Mouse (Mus musculus) ES-Bruce4 (cell line): Measurements from ENCODE around the gene Kif3b. TPM values are rescaled to one million over a fixed set of nuclear protein-coding genes. Genes with fewer than 3 reads are reported as not detected.

Experiments
- H3K27ac ChIP-seq: 2 replicates; pipeline ENCODE4 v1.5.1; 2012; ENCODE audit warnings: low read length, inconsistent platforms; ENCODE audit not compliant: insufficient read depth
- H3K27me3 ChIP-seq: 2 replicates; pipeline ENCODE4 v1.6.1; 2012; ENCODE audit warnings: mild to moderate bottlenecking, low read length, inconsistent platforms; ENCODE audit not compliant: control insufficient read depth, poor library complexity, insufficient read depth, severe bottlenecking
- H3K36me3 ChIP-seq: 2 replicates; pipeline ENCODE4 v1.6.1; 2012; ENCODE audit warnings: inconsistent platforms, mild to moderate bottlenecking, low read length, moderate library complexity; ENCODE audit not compliant: control insufficient read depth, poor library complexity, insufficient read depth, severe bottlenecking
- H3K4me1 ChIP-seq: one replicate; pipeline ENCODE4 v1.8.1; 2011; ENCODE audit warnings: low read length; ENCODE audit not compliant: control insufficient read depth, insufficient read depth
- H3K4me3 ChIP-seq: 2 replicates; pipeline ENCODE4 v1.5.1; 2011; ENCODE audit warnings: low read depth, mild to moderate bottlenecking, low read length
- H3K9ac ChIP-seq: 2 replicates; pipeline ENCODE4 v1.6.1; 2012; ENCODE audit warnings: low read depth, mild to moderate bottlenecking, inconsistent platforms; ENCODE audit not compliant: poor library complexity, severe bottlenecking
- H3K9me3 ChIP-seq: replicated peaks from 2 replicates; pipeline ENCODE4 v1.6.1; 2012; ENCODE audit warnings: mild to moderate bottlenecking, low read length, inconsistent platforms; ENCODE audit not compliant: control insufficient read depth, poor library complexity, insufficient read depth, severe bottlenecking
- CTCF ChIP-seq: IDR thresholded peaks from one replicate; pipeline ENCODE4 v1.8.1; 2011; ENCODE audit warnings: low read depth, low read length
- EP300 ChIP-seq: IDR thresholded peaks from 2 replicates; pipeline ENCODE4 v1.6.1; 2011; ENCODE audit warnings: low read depth, low read length; ENCODE audit not compliant: insufficient read depth
- POLR2A ChIP-seq: IDR thresholded peaks from one replicate; pipeline ENCODE4 v1.8.1; 2011; ENCODE audit warnings: low read length; ENCODE audit not compliant: insufficient read depth
- polyA plus RNA-seq: library from polyadenylated mRNA; stranded (reverse); fragments of >200 nt; gene quantifications from 2 replicates; pipeline ENCODE4 v1.2.4, GENCODE M21; 2011; ENCODE audit warnings: low read depth; ENCODE audit not compliant: missing spikeins, insufficient read depth, insufficient read length

Gene Kif3b
- polyA plus RNA-seq, 1 experiment, result 16.8 TPM

DNA sequence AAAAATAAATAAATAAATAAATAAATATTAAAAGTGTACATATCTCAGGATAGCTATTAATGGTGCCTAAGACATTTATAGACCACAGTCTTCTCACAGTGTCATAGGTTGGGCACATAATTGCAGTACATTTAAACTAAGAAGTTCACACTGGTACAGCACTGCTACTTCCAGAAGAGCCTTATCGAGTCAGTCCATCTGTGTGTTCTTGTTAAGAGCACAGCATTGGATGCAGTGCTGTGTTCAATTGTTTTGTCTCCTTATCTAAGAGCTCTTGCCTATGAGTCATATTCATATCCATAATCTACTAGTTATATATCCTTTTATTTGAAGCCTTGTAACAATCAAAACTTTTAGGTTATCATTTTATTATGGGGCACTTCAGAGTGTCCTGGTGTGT is 89.3 kb downstream of the Kif3b start:
- no peaks in the 10 kb centered on the region for H3K27me3 ChIP-seq
- H3K9ac ChIP-seq, result no peak overlapping the region
- no peak overlapping the region for H3K4me3 ChIP-seq
- peaks cover 20% of the 10 kb centered on the region for H3K36me3 ChIP-seq
- H3K27ac ChIP-seq, result no peak overlapping the region
- H3K9me3 ChIP-seq, result no peaks in the 10 kb centered on the region
- TF ChIP-seq EP300, result no peak
- TF ChIP-seq CTCF, result no peak
- TF ChIP-seq POLR2A, result no peak
- no peaks in the 10 kb centered on the region for H3K4me1 ChIP-seq

Other genes with a start within 250 kb of the Kif3b start
- not detected in 2 replicates for gene Ccm2l, start 225.5 kb upstream of the Kif3b start, polyA plus RNA-seq
- 2.4 TPM in 2 replicates for gene Hck, start 182.9 kb upstream of the Kif3b start, polyA plus RNA-seq
- 83.2 and 98.0 TPM in 2 replicates for gene Tm9sf4, start 130.1 kb upstream of the Kif3b start, polyA plus RNA-seq
- 3.5 and 3.9 TPM in 2 replicates for gene Tspyl3, start 66.0 kb upstream of the Kif3b start, polyA plus RNA-seq
- 13.2 and 13.8 TPM in 2 replicates for gene Plagl2, start 50.0 kb upstream of the Kif3b start, polyA plus RNA-seq
- gene Pofut1, start 49.9 kb upstream of the Kif3b start, polyA plus RNA-seq, result 22.0 and 25.6 TPM in 2 replicates
- gene Asxl1, start 54.4 kb downstream of the Kif3b start, polyA plus RNA-seq, result 55.7 and 63.3 TPM in 2 replicates
- gene 4930404H24Rik, start 201.4 kb downstream of the Kif3b start, polyA plus RNA-seq, result not detected in 2 replicates
- gene Nol4l, start 238.6 kb downstream of the Kif3b start, polyA plus RNA-seq, result 11.0 and 11.5 TPM in 2 replicates